Mouse (Mus musculus) ES-E14 (cell line): ENCODE measurements around the gene Shisa7.

Experiments used
- HCFC1 ChIP-seq: IDR thresholded peaks from 2 replicates; pipeline ENCODE4 v1.6.1; 2012; ENCODE audit warnings: low read length, inconsistent platforms, borderline replicate concordance; ENCODE audit not compliant: insufficient read depth
- ZNF384 ChIP-seq: IDR thresholded peaks from 2 replicates; pipeline ENCODE4 v1.6.1; 2012; ENCODE audit warnings: low read depth, low read length, inconsistent platforms

DNA sequence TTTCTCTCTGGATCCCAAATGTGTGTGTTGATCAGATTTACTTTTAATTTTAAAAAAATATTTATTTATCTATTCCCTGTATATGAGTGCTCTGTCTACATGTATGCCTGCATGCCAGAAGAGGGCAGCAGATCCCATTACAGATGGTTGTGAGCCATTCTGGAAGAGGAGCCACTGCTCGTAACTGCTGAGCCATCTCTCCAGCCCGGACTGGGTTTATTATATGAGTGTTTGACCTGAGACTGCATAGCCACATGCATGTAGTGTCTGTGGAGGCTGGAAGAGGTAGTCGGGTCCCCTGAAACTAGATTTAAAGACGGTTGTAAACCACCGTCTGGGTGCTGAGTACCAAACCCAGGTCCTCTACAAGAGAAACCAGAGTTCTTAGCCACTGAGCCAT is 20.6 kb upstream of the Shisa7 start:
- TF ChIP-seq ZNF384: no peak
- TF ChIP-seq HCFC1: no peak
